Mouse (Mus musculus): ENCODE measurements around the gene Dcaf12. TPM values are rescaled to one million over a fixed set of nuclear protein-coding genes. Genes with fewer than 3 reads are reported as not detected.

The Dcaf12 gene
- total and polyA plus RNA-seq, 3 experiments, result 24.3 to 49.2 TPM; not detected in 1

- peaks cover 0 to 17% of the 10 kb centered on the region in 2 experiments; a peak in 2 of 4 replicates for H3K36me3 ChIP-seq (ENCODE audit: control insufficient read depth in 1 of 2, insufficient read depth in 2 of 2, low read length in 2 of 2)
- no peak for DNase-seq (ENCODE audit: low read depth, low spot score)
- peaks cover 6 to 11% of the 10 kb centered on the region in 2 experiments for H3K4me1 ChIP-seq (ENCODE audit: control insufficient read depth in 1 of 2, insufficient read depth in 2 of 2, low read length in 2 of 2)
- TF ChIP-seq GATA1 (IDR thresholded peaks at IDR 0.05; ENCODE audit: low read depth, low read length) (no peak), BHLHE40 (IDR thresholded peaks at IDR 0.05; ENCODE audit: borderline replicate concordance, low read depth, low read length) (no peak), MYC (IDR thresholded peaks at IDR 0.05; ENCODE audit: low read depth, low read length) (no peak), USF2 (IDR thresholded peaks at IDR 0.05; ENCODE audit: borderline replicate concordance in 1 of 2, insufficient read depth in 1 of 2, low read depth in 1 of 2, low read length in 2 of 2) (no peak), ZKSCAN1 (IDR thresholded peaks at IDR 0.05; ENCODE audit: low read depth, low read length) (no peak)
- no peaks in the 10 kb centered on the region for H3K9me3 ChIP-seq (replicated peaks; ENCODE audit: insufficient read depth, low read length)
- no peaks in the 10 kb centered on the region for H3K27me3 ChIP-seq (ENCODE audit: control insufficient read depth in 1 of 2, insufficient read depth in 2 of 2, low read length in 2 of 2)
- peak overlapping the region; percentile 38 for H3K27ac ChIP-seq (ENCODE audit: control insufficient read depth, low read depth, low read length)
- H3K4me3 ChIP-seq (ENCODE audit: control insufficient read depth in 1 of 2, insufficient read depth in 1 of 2, low read depth in 2 of 2, low read length in 2 of 2), result peak overlapping the region; percentile 54 to 97
- H3K79me2 ChIP-seq (ENCODE audit: control insufficient read depth, insufficient read depth, low read length, poor library complexity), result peaks cover 19% of the 10 kb centered on the region
- peak overlapping the region; percentile 77 for H3K9ac ChIP-seq (ENCODE audit: control insufficient read depth, low read depth, low read length, poor library complexity, severe bottlenecking)
Measured at GRCm38 (mm10) chr4:41347839-41348238, 33.1 kb upstream of the Dcaf12 start.

- Histone ChIP-seq H3K27me3 (ENCODE audit: control insufficient read depth in 1 of 2, insufficient read depth in 2 of 2, low read length in 2 of 2) (no peaks in the 10 kb centered on the region), H3K4me1 (ENCODE audit: control insufficient read depth in 1 of 2, insufficient read depth in 2 of 2, low read length in 2 of 2) (peaks cover 6 to 11% of the 10 kb centered on the region in 2 experiments), H3K4me3 (ENCODE audit: control insufficient read depth in 1 of 2, insufficient read depth in 1 of 2, low read depth in 2 of 2, low read length in 2 of 2) (0 out of 4 replicates have a peak overlapping the region, but pooled peaks of 1 of the 2 experiments have one; percentile 7), H3K79me2 (ENCODE audit: control insufficient read depth, insufficient read depth, low read length, poor library complexity) (peaks cover 10% of the 10 kb centered on the region), H3K36me3 (ENCODE audit: control insufficient read depth in 1 of 2, insufficient read depth in 2 of 2, low read length in 2 of 2) (peaks cover 0 to 15% of the 10 kb centered on the region in 2 experiments; a peak in 2 of 4 replicates), H3K9me3 (replicated peaks; ENCODE audit: insufficient read depth, low read length) (no peaks in the 10 kb centered on the region), H3K9ac (ENCODE audit: control insufficient read depth, low read depth, low read length, poor library complexity, severe bottlenecking) (peak overlapping the region; percentile 36; the same call in 1 of the 2 replicates), H3K27ac (ENCODE audit: control insufficient read depth, low read depth, low read length) (peak overlapping the region; percentile 35; the same call in 1 of the 2 replicates)
- TF ChIP-seq NRF1 (IDR thresholded peaks at IDR 0.05; ENCODE audit: insufficient read depth, low read depth, low read length, poor library complexity, severe bottlenecking), result no peak
- TF ChIP-seq ETS1 (IDR thresholded peaks at IDR 0.05; ENCODE audit: low read depth, low read length), result no peak
- TF ChIP-seq MAX (IDR thresholded peaks at IDR 0.05; ENCODE audit: low read length), result no peak
- no peak for TF ChIP-seq GATA1 (IDR thresholded peaks at IDR 0.05; ENCODE audit: low read depth, low read length)
- TF ChIP-seq MEF2A (IDR thresholded peaks at IDR 0.05; ENCODE audit: extremely low read depth, insufficient replicate concordance, low read depth, low read length, poor library complexity, severe bottlenecking), result no peak
- TF ChIP-seq TCF12 (IDR thresholded peaks at IDR 0.05; ENCODE audit: low read depth, low read length), result no peak
- TF ChIP-seq KAT2A (conservative IDR thresholded peaks at IDR 0.05; ENCODE audit: low read depth, low read length), result no peak
- no peak for TF ChIP-seq JUND (IDR thresholded peaks at IDR 0.05; ENCODE audit: low read depth, low read length)
- TF ChIP-seq MXI1 (IDR thresholded peaks at IDR 0.05; ENCODE audit: low read depth, low read length), result no peak
- TF ChIP-seq ELF1 (IDR thresholded peaks at IDR 0.05; ENCODE audit: low read depth, low read length), result no peak
- TF ChIP-seq TBP (IDR thresholded peaks at IDR 0.05; ENCODE audit: low read depth, low read length), result no peak
- no peak for TF ChIP-seq ZNF384 (IDR thresholded peaks at IDR 0.05; ENCODE audit: low read depth, low read length)
- TF ChIP-seq RAD21 (IDR thresholded peaks at IDR 0.05; ENCODE audit: low read depth, low read length), result no peak
- TF ChIP-seq POLR2A (IDR thresholded peaks at IDR 0.05; ENCODE audit: control insufficient read depth in 1 of 2, insufficient read depth in 1 of 2, low read depth in 1 of 2, low read length in 2 of 2, poor library complexity in 1 of 2), result no peak
- no peak for TF ChIP-seq SIN3A (IDR thresholded peaks at IDR 0.05; ENCODE audit: low read length)
- no peak for TF ChIP-seq SMC3 (IDR thresholded peaks at IDR 0.05; ENCODE audit: low read depth, low read length)
- no peak for TF ChIP-seq MAFK (IDR thresholded peaks at IDR 0.05; ENCODE audit: borderline replicate concordance, low read depth, low read length)
- TF ChIP-seq EP300 (IDR thresholded peaks at IDR 0.05; ENCODE audit: low read depth in 1 of 2, low read length in 2 of 2), result no peak
- DNase-seq (ENCODE audit: low read depth, low spot score), result no peak
Measured at GRCm38 (mm10) chr4:41346011-41346410, 31.3 kb upstream of the Dcaf12 start.
